ENCODE assay signal across 8 mouse cellular contexts in genomic region chr10:81173132-81173531, GRCm38 (mm10). TPM values are rescaled to one million over a fixed set of nuclear protein-coding genes. Genes with fewer than 3 reads are reported as not detected.
DNase-seq lines count a peak whose midpoint lies in the region; ATAC-seq and TF ChIP-seq lines count a peak whose summit lies in the region.

No protein-coding gene starts in this region.

- H3K27ac ChIP-seq in CH12.LX (ENCODE audit: insufficient read depth, low read depth) = no peak overlapping the region
- peak overlapping the region; percentile 76 for H3K27ac ChIP-seq in brown adipose tissue, adult 24 weeks (replicated peaks; ENCODE audit: low read depth, low read length)
- peak overlapping the region; percentile 89 for H3K27ac ChIP-seq in heart, embryonic 16.5 days (ENCODE audit: low read length)
- H3K27ac ChIP-seq in liver, postnatal 0 days (ENCODE audit: low read depth) = peak overlapping the region; percentile 68
- H3K27ac ChIP-seq in neural tube, embryonic 13.5 days (replicated peaks) = peak overlapping the region; percentile 97
- peak overlapping the region; percentile 85 for H3K27ac ChIP-seq in stomach, embryonic 16.5 days (ENCODE audit: low read length)

- in situ Hi-C loops in CH12.LX (cut with MboI; ENCODE audit: low pct_ligation_motif_present, low pct_unique_long_range_greater_than_20kb, low sequenced_read_pairs) = loop anchor here (5.0 to 10.0 kb wide), 2 partner anchors 98 to 176 kb away; partner anchors contain the start of gene Thop1

- TF ChIP-seq POLR2A in CH12.LX (IDR thresholded peaks at IDR 0.05; ENCODE audit: low read depth, low read length) = peak; percentile 30; the same call in 1 of the 2 replicates

- TF ChIP-seq CTCF in CH12.LX (conservative IDR thresholded peaks at IDR 0.05 in 1 of 2, IDR thresholded peaks at IDR 0.05 in 1 of 2; ENCODE audit: low read depth in 2 of 2, low read length in 2 of 2) = peak in 1 of 2 experiments; percentile 45; a peak in 2 of 4 replicates
- peak; percentile 96 for TF ChIP-seq CTCF in liver, postnatal 0 days (IDR thresholded peaks at IDR 0.05; ENCODE audit: low read depth)

- no peaks in the 10 kb centered on the region for H3K9me3 ChIP-seq in CH12.LX (replicated peaks; ENCODE audit: low read length)
- H3K9me3 ChIP-seq in heart, embryonic 16.5 days (replicated peaks; ENCODE audit: control insufficient read depth, low read length) = no peaks in the 10 kb centered on the region
- no peaks in the 10 kb centered on the region for H3K9me3 ChIP-seq in liver, postnatal 0 days (ENCODE audit: low read length)
- H3K9me3 ChIP-seq in neural tube, embryonic 13.5 days = no peaks in the 10 kb centered on the region
- H3K9me3 ChIP-seq in stomach, embryonic 16.5 days (replicated peaks; ENCODE audit: control insufficient read depth, low read length) = no peaks in the 10 kb centered on the region

- H3K79me2 ChIP-seq in CH12.LX (replicated peaks; ENCODE audit: control insufficient read depth, extremely low read depth, insufficient read depth, poor library complexity, severe bottlenecking) = peaks cover 16% of the 10 kb centered on the region

- peaks cover 5 to 23% of the 10 kb centered on the region in 2 experiments; a peak in 3 of 4 replicates for H3K4me1 ChIP-seq in CH12.LX (ENCODE audit: control insufficient read depth in 1 of 2, insufficient read depth in 2 of 2)
- no peaks in the 10 kb centered on the region; the same call in 1 of the 2 replicates for H3K4me1 ChIP-seq in brown adipose tissue, adult 24 weeks (ENCODE audit: control insufficient read depth, insufficient read depth, insufficient read length, low read length)
- H3K4me1 ChIP-seq in heart, embryonic 16.5 days (ENCODE audit: control insufficient read depth, insufficient read depth, low read length) = peaks cover 31% of the 10 kb centered on the region
- H3K4me1 ChIP-seq in liver, postnatal 0 days (ENCODE audit: insufficient read depth) = peaks cover 33% of the 10 kb centered on the region
- peaks cover 51% of the 10 kb centered on the region for H3K4me1 ChIP-seq in neural tube, embryonic 13.5 days (replicated peaks)
- H3K4me1 ChIP-seq in stomach, embryonic 16.5 days (ENCODE audit: control insufficient read depth, insufficient read depth, low read length) = peaks cover 42% of the 10 kb centered on the region

- no peak for TF ChIP-seq EP300 in CH12.LX (IDR thresholded peaks at IDR 0.05; ENCODE audit: low read length)
- no peak for TF ChIP-seq EP300 in liver, postnatal 0 days (IDR thresholded peaks at IDR 0.05; ENCODE audit: low read depth)

- H3K36me3 ChIP-seq in CH12.LX (replicated peaks in 1 of 2; ENCODE audit: control insufficient read depth in 1 of 2, insufficient read depth in 1 of 2, low read length in 1 of 2) = peaks cover 8 to 11% of the 10 kb centered on the region in 2 experiments
- H3K36me3 ChIP-seq in heart, embryonic 16.5 days (ENCODE audit: control insufficient read depth, insufficient read depth) = peaks cover 7% of the 10 kb centered on the region
- H3K36me3 ChIP-seq in liver, postnatal 0 days (replicated peaks; ENCODE audit: insufficient read depth, low read length) = peaks cover 5% of the 10 kb centered on the region
- peaks cover 10% of the 10 kb centered on the region for H3K36me3 ChIP-seq in neural tube, embryonic 13.5 days
- H3K36me3 ChIP-seq in stomach, embryonic 16.5 days (ENCODE audit: control insufficient read depth, insufficient read depth, low read length) = peaks cover under 1% of the 10 kb centered on the region; the same call in 1 of the 2 replicates

- peak; percentile 45 for ATAC-seq in erythroid progenitor cell, adult 5-6 weeks (replicated peaks; ENCODE audit: low FRiP score, poor library complexity, severe bottlenecking)
- ATAC-seq in heart, embryonic 16.5 days (replicated peaks; ENCODE audit: extremely low read depth, insufficient read depth, low FRiP score) = no peak; the same call in 1 of the 2 replicates
- peak; percentile 12; the same call in 1 of the 2 replicates for ATAC-seq in liver, postnatal 0 days
- ATAC-seq in neural tube, embryonic 13.5 days (ENCODE audit: low read depth) = no peak
- peak; percentile 32; the same call in 1 of the 2 replicates for ATAC-seq in stomach, embryonic 16.5 days (ENCODE audit: insufficient read depth, low FRiP score)

- no peak for DNase-seq in CH12.LX (ENCODE audit: extremely low read depth)
- peak; percentile 90 for DNase-seq in kidney, postnatal 10 days
- DNase-seq in liver, postnatal 0 days = peak; percentile 87

- peak overlapping the region; percentile 34 for H3K9ac ChIP-seq in CH12.LX (ENCODE audit: insufficient read depth, low read depth)
- peak overlapping the region; percentile 72 for H3K9ac ChIP-seq in heart, embryonic 16.5 days (ENCODE audit: low read length)
- H3K9ac ChIP-seq in liver, postnatal 0 days (replicated peaks) = 0 out of 2 replicates have a peak overlapping the region, but pooled peaks have one; percentile 17
- H3K9ac ChIP-seq in neural tube, embryonic 13.5 days = peak overlapping the region; percentile 61
- peak overlapping the region; percentile 75 for H3K9ac ChIP-seq in stomach, embryonic 16.5 days (ENCODE audit: low read length)

- no peak overlapping the region for H3K4me3 ChIP-seq in CH12.LX (replicated peaks in 1 of 3; ENCODE audit: low read depth in 2 of 3, low read length in 2 of 3, poor library complexity in 1 of 3)
- peak overlapping the region; percentile 47 for H3K4me3 ChIP-seq in brown adipose tissue, adult 24 weeks (ENCODE audit: insufficient read depth, low read depth, low read length)
- peak overlapping the region; percentile 10; the same call in 1 of the 2 replicates for H3K4me3 ChIP-seq in heart, embryonic 16.5 days (ENCODE audit: low read length)
- H3K4me3 ChIP-seq in liver, postnatal 0 days (ENCODE audit: low read depth, low read length) = 0 out of 2 replicates have a peak overlapping the region, but pooled peaks have one; percentile 14
- H3K4me3 ChIP-seq in neural tube, embryonic 13.5 days = 0 out of 2 replicates have a peak overlapping the region, but pooled peaks have one; percentile 14
- peak overlapping the region; percentile 18; the same call in 1 of the 2 replicates for H3K4me3 ChIP-seq in stomach, embryonic 16.5 days (replicated peaks; ENCODE audit: low read length)

- 6% methylated on average over 21 of the region's 21 CpGs for WGBS in heart, embryonic 16.5 days
- WGBS in liver, postnatal 0 days (ENCODE audit: insufficient replicate concordance) = 7% methylated on average over 21 of the region's 21 CpGs
- WGBS in neural tube, embryonic 13.5 days = 3% methylated on average over 21 of the region's 21 CpGs
- WGBS in stomach, embryonic 16.5 days = 6% methylated on average over 21 of the region's 21 CpGs

- TF ChIP-seq RAD21 in CH12.LX (IDR thresholded peaks at IDR 0.05; ENCODE audit: low read depth, low read length) = no peak

- H3K27me3 ChIP-seq in CH12.LX (replicated peaks) = no peaks in the 10 kb centered on the region
- no peaks in the 10 kb centered on the region for H3K27me3 ChIP-seq in heart, embryonic 16.5 days (ENCODE audit: control insufficient read depth, insufficient read depth, low read length)
- no peaks in the 10 kb centered on the region for H3K27me3 ChIP-seq in liver, postnatal 0 days (ENCODE audit: insufficient read depth, low read length)
- no peaks in the 10 kb centered on the region for H3K27me3 ChIP-seq in neural tube, embryonic 13.5 days
- no peaks in the 10 kb centered on the region for H3K27me3 ChIP-seq in stomach, embryonic 16.5 days (ENCODE audit: control insufficient read depth, insufficient read depth, low read length)

- dilution Hi-C loops in CH12.LX (cut with MboI; ENCODE audit: extremely low pct_ligation_motif_present, extremely low pct_unique_long_range_greater_than_20kb, low sequenced_read_pairs) = no loop called here

- H3K4me2 ChIP-seq in CH12.LX (ENCODE audit: insufficient read depth, low read depth, poor library complexity, severe bottlenecking) = no peak overlapping the region
- peak overlapping the region; percentile 52 for H3K4me2 ChIP-seq in heart, embryonic 16.5 days (ENCODE audit: low read depth, low read length)
- peak overlapping the region; percentile 57 for H3K4me2 ChIP-seq in liver, postnatal 0 days (ENCODE audit: low read depth, low read length)
- H3K4me2 ChIP-seq in neural tube, embryonic 13.5 days = peak overlapping the region; percentile 49
- H3K4me2 ChIP-seq in stomach, embryonic 16.5 days (ENCODE audit: low read depth, low read length) = peak overlapping the region; percentile 42

RNA-seq across cellular contexts. Expression of gene Eef2, which starts 3.3 kb away (rescaled TPM):
- total RNA-seq in CH12.LX (2012; rRNA removed) (3,382 and 4,660 TPM in 2 replicates), CH12.LX (2014; rRNA removed) (1,528 and 1,752 TPM in 2 replicates)
- polyA plus RNA-seq in CH12.LX (2012; ENCODE audit: insufficient read length, low read depth) = 2,532 and 2,649 TPM in 2 replicates
- polyA plus RNA-seq in brown adipose tissue, adult 24 weeks (2012; ENCODE audit: insufficient read depth, insufficient read length, missing spikeins) = 538 and 581 TPM in 2 replicates
- total RNA-seq in erythroid progenitor cell, adult 5-6 weeks (2015; ENCODE audit: low replicate concordance) = 267 and 296 TPM in 2 replicates
- total RNA-seq in erythroid progenitor cell, adult 5-6 weeks (2017; ENCODE audit: low replicate concordance) = 399 and 622 TPM in 2 replicates
- 435 and 443 TPM in 2 replicates for polyA plus RNA-seq in heart, embryonic 16.5 days (2015; fragmentation: Nextera tagmentation; extraction: Ambion mirVana)
- polyA plus RNA-seq in liver, postnatal 0 days (2015; fragmentation: Nextera tagmentation; extraction: Ambion mirVana) = 310 and 313 TPM in 2 replicates
- polyA plus RNA-seq in neural tube, embryonic 13.5 days (2015; fragmentation: Nextera tagmentation; extraction: Ambion mirVana) = 532 and 537 TPM in 2 replicates
- polyA plus RNA-seq in stomach, embryonic 16.5 days (2015; fragmentation: Nextera tagmentation; extraction: Ambion mirVana) = 533 and 575 TPM in 2 replicates

RNA-seq across cellular contexts. Expression of gene Pias4, which starts 5.4 kb away (rescaled TPM):
- total RNA-seq in CH12.LX (2012; rRNA removed) = 24.3 and 26.6 TPM in 2 replicates
- total RNA-seq in CH12.LX (2014; rRNA removed) = 13.6 and 15.3 TPM in 2 replicates
- 26.5 and 33.5 TPM in 2 replicates for polyA plus RNA-seq in CH12.LX (2012; ENCODE audit: insufficient read length, low read depth)
- 10.3 and 13.4 TPM in 2 replicates for polyA plus RNA-seq in brown adipose tissue, adult 24 weeks (2012; ENCODE audit: insufficient read depth, insufficient read length, missing spikeins)
- 24.1 and 27.2 TPM in 2 replicates for total RNA-seq in erythroid progenitor cell, adult 5-6 weeks (2015; ENCODE audit: low replicate concordance)
- 15.3 and 46.0 TPM in 2 replicates for total RNA-seq in erythroid progenitor cell, adult 5-6 weeks (2017; ENCODE audit: low replicate concordance)
- polyA plus RNA-seq in heart, embryonic 16.5 days (2015; fragmentation: Nextera tagmentation; extraction: Ambion mirVana) = 34.7 and 37.5 TPM in 2 replicates
- polyA plus RNA-seq in liver, postnatal 0 days (2015; fragmentation: Nextera tagmentation; extraction: Ambion mirVana) = 14.6 and 16.1 TPM in 2 replicates
- 60.0 and 77.5 TPM in 2 replicates for polyA plus RNA-seq in neural tube, embryonic 13.5 days (2015; fragmentation: Nextera tagmentation; extraction: Ambion mirVana)
- 34.8 and 35.8 TPM in 2 replicates for polyA plus RNA-seq in stomach, embryonic 16.5 days (2015; fragmentation: Nextera tagmentation; extraction: Ambion mirVana)

RNA-seq across cellular contexts. Expression of gene Dapk3, which starts 9.7 kb away (rescaled TPM):
- 43.9 and 46.2 TPM in 2 replicates for total RNA-seq in CH12.LX (2012; rRNA removed)
- total RNA-seq in CH12.LX (2014; rRNA removed) = 25.4 and 27.5 TPM in 2 replicates
- 39.5 and 44.5 TPM in 2 replicates for polyA plus RNA-seq in CH12.LX (2012; ENCODE audit: insufficient read length, low read depth)
- 15.7 and 31.7 TPM in 2 replicates for polyA plus RNA-seq in brown adipose tissue, adult 24 weeks (2012; ENCODE audit: insufficient read depth, insufficient read length, missing spikeins)
- total RNA-seq in erythroid progenitor cell, adult 5-6 weeks (2015; ENCODE audit: low replicate concordance) = 5.0 and 5.4 TPM in 2 replicates
- 6.4 and 9.4 TPM in 2 replicates for total RNA-seq in erythroid progenitor cell, adult 5-6 weeks (2017; ENCODE audit: low replicate concordance)
- polyA plus RNA-seq in heart, embryonic 16.5 days (2015; fragmentation: Nextera tagmentation; extraction: Ambion mirVana) = 33.9 and 40.2 TPM in 2 replicates
- 15.3 and 17.2 TPM in 2 replicates for polyA plus RNA-seq in liver, postnatal 0 days (2015; fragmentation: Nextera tagmentation; extraction: Ambion mirVana)
- polyA plus RNA-seq in neural tube, embryonic 13.5 days (2015; fragmentation: Nextera tagmentation; extraction: Ambion mirVana) = 79.1 and 80.9 TPM in 2 replicates
- polyA plus RNA-seq in stomach, embryonic 16.5 days (2015; fragmentation: Nextera tagmentation; extraction: Ambion mirVana) = 30.5 and 32.4 TPM in 2 replicates

RNA-seq across cellular contexts. Expression of gene 4930442H23Rik, which starts 10.5 kb away (rescaled TPM):
- total RNA-seq in CH12.LX (2012; rRNA removed) (0.29 TPM in 1 of 2 replicates, not detected in the other), CH12.LX (2014; rRNA removed) (not detected in 2 replicates)
- 0.27 and 0.35 TPM in 2 replicates for polyA plus RNA-seq in CH12.LX (2012; ENCODE audit: insufficient read length, low read depth)
- not detected in 2 replicates for polyA plus RNA-seq in brown adipose tissue, adult 24 weeks (2012; ENCODE audit: insufficient read depth, insufficient read length, missing spikeins)
- total RNA-seq in erythroid progenitor cell, adult 5-6 weeks (2015; ENCODE audit: low replicate concordance) = not detected in 2 replicates
- not detected in 2 replicates for total RNA-seq in erythroid progenitor cell, adult 5-6 weeks (2017; ENCODE audit: low replicate concordance)
- polyA plus RNA-seq in heart, embryonic 16.5 days (2015; fragmentation: Nextera tagmentation; extraction: Ambion mirVana) = 0.11 TPM in 2 replicates
- polyA plus RNA-seq in liver, postnatal 0 days (2015; fragmentation: Nextera tagmentation; extraction: Ambion mirVana) = not detected in 2 replicates
- not detected in 2 replicates for polyA plus RNA-seq in neural tube, embryonic 13.5 days (2015; fragmentation: Nextera tagmentation; extraction: Ambion mirVana)
- not detected in 2 replicates for polyA plus RNA-seq in stomach, embryonic 16.5 days (2015; fragmentation: Nextera tagmentation; extraction: Ambion mirVana)

RNA-seq across cellular contexts. Expression of gene Nmrk2, which starts 28.7 kb away (rescaled TPM):
- total RNA-seq in CH12.LX (2012; rRNA removed) = 0.08 TPM in 1 of 2 replicates, not detected in the other
- not detected in 2 replicates for total RNA-seq in CH12.LX (2014; rRNA removed)
- not detected in 2 replicates for polyA plus RNA-seq in CH12.LX (2012; ENCODE audit: insufficient read length, low read depth)
- polyA plus RNA-seq in brown adipose tissue, adult 24 weeks (2012; ENCODE audit: insufficient read depth, insufficient read length, missing spikeins) = 1.4 TPM in 1 of 2 replicates, not detected in the other
- total RNA-seq in erythroid progenitor cell, adult 5-6 weeks (2015; ENCODE audit: low replicate concordance) = not detected in 2 replicates
- not detected in 2 replicates for total RNA-seq in erythroid progenitor cell, adult 5-6 weeks (2017; ENCODE audit: low replicate concordance)
- 11.9 and 14.6 TPM in 2 replicates for polyA plus RNA-seq in heart, embryonic 16.5 days (2015; fragmentation: Nextera tagmentation; extraction: Ambion mirVana)
- polyA plus RNA-seq in liver, postnatal 0 days (2015; fragmentation: Nextera tagmentation; extraction: Ambion mirVana) = not detected in 2 replicates
- not detected in 2 replicates for polyA plus RNA-seq in neural tube, embryonic 13.5 days (2015; fragmentation: Nextera tagmentation; extraction: Ambion mirVana)
- 0.57 TPM in 1 of 2 replicates, not detected in the other for polyA plus RNA-seq in stomach, embryonic 16.5 days (2015; fragmentation: Nextera tagmentation; extraction: Ambion mirVana)

Comparison
In these comparisons a context has a peak if more than half of its experiments do, and no peak if none do; other contexts are left out.
1. H3K4me3 ChIP-seq: peak in brown adipose tissue, adult 24 weeks (single experiment), heart, embryonic 16.5 days (single experiment), liver, postnatal 0 days (single experiment), neural tube, embryonic 13.5 days (single experiment) and stomach, embryonic 16.5 days (single experiment); none in CH12.LX (0 of 3).
2. H3K9ac ChIP-seq: peak in every context shown above with its lines; median percentile 75 in stomach, embryonic 16.5 days; 72 in heart, embryonic 16.5 days; 61 in neural tube, embryonic 13.5 days; 34 in CH12.LX; 17 in liver, postnatal 0 days.
3. ATAC-seq: peak in erythroid progenitor cell, adult 5-6 weeks (single experiment), liver, postnatal 0 days (single experiment) and stomach, embryonic 16.5 days (single experiment); none in heart, embryonic 16.5 days (single experiment) and neural tube, embryonic 13.5 days (single experiment).